Mouse (Mus musculus) layer of hippocampus, postnatal 36 days (tissue): ENCODE results near the gene Fxyd5. TPM values are rescaled to one million over a fixed set of nuclear protein-coding genes. Genes with fewer than 3 reads are reported as not detected.

Experiments used
- DNase-seq, 2 experiments: peaks; one replicate each; pipeline ENCODE4 v3.0.0; 2022
- total RNA-seq, 2 experiments: library from RNA; stranded (reverse); gene quantifications; 2 replicates each; pipeline ENCODE4 v1.2.3; 2021

The Fxyd5 gene
- total RNA-seq, 2 experiments from 2014 or later: 23.3 to 26.5 TPM

DNA sequence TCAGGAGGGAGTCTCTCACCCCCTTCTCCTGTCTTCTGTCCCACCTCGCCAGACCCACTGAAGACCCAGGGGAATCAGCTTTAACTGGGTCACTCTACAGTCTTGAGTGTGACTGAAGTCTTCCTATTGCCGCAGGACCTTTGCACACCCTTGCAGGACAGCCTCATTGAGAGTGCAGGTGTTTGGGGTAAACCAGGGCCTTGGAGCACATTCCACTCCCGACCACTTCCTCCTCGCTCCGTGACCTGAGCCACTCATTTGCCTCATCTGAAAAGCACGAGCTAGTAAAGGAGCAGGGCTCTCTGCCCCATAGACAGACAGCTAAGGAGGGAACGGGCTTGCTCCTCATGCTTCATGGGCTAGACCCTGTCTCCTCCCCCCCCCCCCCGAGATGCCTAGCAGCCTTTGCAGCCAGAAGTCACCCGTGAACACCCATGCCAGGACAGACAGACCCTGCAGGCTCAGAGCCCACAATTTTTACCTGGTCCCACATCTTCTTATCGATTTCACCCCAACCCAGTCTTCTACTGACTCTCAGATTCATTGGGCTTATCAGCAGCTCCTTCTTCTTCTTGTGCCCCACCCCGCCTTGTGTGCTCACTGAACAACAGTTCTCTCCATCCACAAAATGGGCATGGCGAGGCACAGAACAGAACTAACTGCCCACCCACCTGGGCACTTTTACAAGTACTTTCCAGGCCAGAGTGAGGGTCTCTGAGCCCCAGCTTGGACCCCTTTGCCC lies 1.8 kb downstream of the Fxyd5 start:
- DNase-seq: no peak

DNA sequence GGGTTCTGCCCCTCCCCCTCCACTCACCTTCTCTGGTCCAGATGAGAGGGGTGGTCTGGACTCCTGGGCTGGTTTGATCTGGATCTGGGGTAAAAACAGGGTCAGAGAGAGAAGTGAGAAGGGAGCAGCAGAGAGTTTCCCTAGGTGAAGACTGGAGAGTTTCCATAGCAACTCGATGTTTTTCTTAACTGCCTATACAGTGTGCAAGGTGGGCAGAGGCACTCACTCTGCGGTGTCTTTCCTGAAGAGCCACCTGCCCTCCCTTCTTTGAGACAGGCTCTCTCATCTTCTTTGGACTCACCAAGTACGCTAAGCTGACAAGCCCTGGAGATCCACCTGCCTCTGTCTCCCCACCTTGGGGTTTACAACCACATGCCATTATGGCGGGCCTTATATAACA lies 3.3 kb downstream of the Fxyd5 start:
- DNase-seq: no peak

DNA sequence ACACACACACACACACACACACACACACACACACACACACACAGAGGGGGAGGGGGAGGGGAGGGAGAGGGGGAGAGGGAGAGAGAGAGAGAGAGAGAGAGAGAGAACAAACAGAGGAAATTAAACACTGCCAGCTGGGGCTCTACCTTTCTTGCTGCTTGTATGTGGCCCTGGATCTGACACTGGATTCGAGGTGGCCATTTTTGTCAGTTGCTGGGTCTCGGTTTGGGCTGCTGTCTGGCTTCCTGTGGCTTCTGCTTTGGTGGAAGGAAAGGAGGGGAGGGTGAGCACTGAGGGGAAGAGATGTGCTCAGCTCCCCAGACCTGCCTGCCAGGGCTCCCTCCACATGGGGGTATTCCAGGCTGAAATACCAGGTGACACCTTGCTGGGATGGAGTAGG lies 4.6 kb downstream of the Fxyd5 start:
- DNase-seq: no peak

- no peak for DNase-seq
Measured at GRCm38 (mm10) chr7:31036917-31037316, 5.4 kb downstream of the Fxyd5 start.

GRCm38 (mm10) chr7:31035291-31035690 lies 7.0 kb downstream of the Fxyd5 start:
- DNase-seq: no peak

GRCm38 (mm10) chr7:31034789-31035188 lies 7.5 kb downstream of the Fxyd5 start:
- no peak for DNase-seq

DNA sequence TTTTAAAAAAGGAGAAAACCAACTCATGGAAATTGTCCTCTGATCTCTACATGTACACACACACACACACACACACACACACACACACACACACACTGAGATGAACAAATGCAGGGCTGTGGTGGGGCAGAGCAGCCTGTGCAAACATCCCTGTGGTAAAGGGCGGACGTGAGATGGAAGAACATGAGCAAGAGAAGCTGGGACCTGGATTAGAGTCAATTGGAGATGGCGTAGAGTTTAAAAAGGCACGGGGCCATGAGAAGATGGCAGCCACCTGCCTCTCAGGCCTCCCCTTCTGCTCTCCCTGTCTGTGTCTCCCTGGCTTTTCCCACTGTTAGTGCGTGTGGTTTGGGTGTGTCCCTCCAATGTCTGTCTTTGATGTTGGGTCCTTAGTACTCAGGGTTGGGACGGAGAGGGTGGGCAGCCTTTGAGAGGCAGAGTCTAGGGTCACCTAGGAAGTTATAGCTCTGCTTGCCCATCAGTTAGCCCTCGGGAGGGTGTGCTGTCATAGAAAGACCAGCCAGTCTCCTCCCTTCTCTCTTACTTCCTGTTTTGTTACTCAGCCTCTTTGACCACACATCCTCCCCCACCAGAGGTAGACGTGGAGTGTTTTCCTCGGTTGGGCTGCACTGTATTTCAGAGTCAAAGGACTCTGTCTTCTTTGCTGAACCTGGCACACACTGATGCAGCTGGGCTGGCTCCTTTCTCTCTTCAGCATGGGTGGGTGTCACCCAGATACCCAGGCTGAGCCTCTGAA lies 8.7 kb downstream of the Fxyd5 start:
- DNase-seq: no peak

DNA sequence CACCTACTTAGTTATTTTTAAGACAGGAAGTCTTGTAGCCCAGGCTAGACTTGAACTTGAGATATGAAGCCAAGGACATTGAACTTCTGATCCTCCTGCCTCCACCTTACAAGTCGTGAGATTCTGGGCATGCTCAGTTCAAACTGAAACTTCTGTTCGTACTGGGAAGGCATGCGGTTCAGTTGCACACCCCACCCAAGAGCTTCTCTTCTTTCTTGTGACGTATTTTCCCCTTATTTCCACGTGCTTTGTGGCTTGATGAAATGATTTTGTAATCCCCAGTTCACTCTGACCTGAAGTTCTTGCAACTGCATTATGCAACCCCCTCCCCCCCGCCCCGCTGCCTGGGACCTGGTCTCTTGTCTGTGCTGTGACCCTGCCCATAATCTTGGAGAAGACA lies 10.6 kb downstream of the Fxyd5 start:
- DNase-seq: no peak

GRCm38 (mm10) chr7:31030717-31031116 lies 11.6 kb downstream of the Fxyd5 start:
- DNase-seq: no peak

DNA sequence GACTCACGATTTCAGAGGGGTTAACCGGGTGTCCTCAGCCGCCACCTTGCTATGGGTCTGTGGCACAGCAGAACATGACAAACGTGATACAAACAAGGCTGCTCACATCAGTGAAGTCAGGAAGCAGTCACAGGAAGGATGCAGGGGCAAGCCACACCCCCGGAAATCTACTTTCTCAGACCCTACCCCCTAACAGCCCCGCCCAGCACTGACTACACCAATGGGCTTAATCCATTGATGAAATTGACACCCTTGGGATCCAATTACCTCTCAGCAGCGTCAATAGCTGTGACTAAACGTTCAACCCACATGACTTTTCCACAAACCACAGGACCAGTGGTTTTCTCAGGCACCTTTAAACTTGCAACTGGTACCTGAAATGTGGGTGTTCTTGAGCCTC lies 13.7 kb downstream of the Fxyd5 start:
- no peak for DNase-seq

DNA sequence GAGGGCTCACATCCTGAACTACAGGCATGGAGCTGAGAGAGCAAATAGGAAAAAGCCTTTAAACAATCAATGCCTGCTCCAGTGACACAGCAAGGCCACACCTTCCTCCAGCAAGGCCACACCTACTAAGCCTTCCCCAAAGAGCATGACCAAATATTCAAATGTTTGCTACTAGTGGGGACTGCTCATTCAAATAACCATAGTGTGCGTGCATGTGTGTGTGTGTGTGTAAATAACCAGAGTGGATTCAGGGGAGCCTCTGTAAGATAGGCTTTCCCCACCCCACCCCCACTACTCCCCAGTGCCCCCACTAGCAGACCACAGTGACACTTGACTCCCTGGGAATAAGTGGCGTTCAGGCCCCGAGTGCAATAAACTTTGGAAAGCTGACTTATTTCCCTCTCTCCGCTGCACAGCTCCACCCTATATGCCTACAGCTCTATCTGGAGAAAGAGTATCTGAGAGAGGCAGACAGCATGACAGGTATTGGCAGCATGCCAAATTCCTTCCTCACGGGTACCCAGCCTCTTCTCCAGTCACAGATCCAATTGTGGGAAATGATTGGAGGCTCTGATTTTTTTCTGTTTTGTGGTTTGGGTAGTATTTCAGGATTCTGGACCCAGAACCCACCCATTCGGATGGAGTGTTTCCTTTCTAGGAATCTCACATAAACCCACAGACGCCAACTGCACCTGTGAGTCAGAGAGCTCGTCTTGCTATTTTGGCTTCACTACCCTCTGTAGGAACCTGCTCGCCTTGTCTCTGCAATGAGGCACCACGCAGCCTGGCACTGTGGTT lies 25.0 kb downstream of the Fxyd5 start:
- peak in 1 of 2 experiments; percentile 16 for DNase-seq

GRCm38 (mm10) chr7:31012971-31013370 lies 29.3 kb downstream of the Fxyd5 start:
- DNase-seq: no peak

DNA sequence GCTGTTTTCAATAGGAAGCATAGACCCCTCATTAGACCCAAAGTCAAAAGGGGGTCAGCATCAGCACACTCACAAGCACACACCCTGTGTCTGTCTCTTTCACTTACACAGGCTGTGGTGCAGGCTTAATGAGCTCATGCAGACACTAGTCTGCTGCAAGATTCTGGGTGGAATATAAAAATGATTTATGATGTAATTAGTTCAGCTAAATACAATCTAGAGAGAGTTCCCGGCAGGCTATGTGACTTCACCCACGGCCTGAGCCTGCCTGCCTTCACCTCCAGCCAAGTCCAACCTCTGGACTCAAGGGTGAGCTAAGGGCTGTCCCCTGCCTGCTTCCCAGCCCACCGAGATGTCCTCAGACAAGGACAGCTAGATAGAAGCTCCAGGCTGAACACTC lies 33.4 kb downstream of the Fxyd5 start:
- no peak for DNase-seq

GRCm38 (mm10) chr7:31008175-31008574 lies 34.1 kb downstream of the Fxyd5 start:
- no peak for DNase-seq

- no peak for DNase-seq
Measured at GRCm38 (mm10) chr7:31007775-31008174, 34.5 kb downstream of the Fxyd5 start.

DNA sequence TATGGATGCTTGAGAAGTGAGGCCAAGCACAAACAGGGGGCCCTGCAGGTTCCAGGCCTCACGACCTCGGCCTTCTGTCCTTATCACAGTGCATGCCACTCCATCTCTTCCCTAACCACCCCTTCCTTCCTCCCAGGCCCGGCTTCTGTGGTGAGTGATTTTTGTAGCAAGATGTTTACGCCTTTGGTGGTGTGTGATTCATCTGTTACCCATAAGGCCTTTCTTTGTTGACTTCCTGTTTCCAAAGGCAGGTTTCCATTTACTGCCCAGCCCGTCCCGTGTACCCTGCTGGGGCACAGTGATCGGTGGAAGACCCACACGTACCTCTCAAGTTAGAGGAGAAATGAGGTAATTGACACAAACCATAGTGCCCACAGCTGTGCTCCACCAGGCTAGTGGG lies 39.6 kb downstream of the Fxyd5 start:
- no peak for DNase-seq

- no peak for DNase-seq
Measured at GRCm38 (mm10) chr7:31000505-31001020, 41.7 kb downstream of the Fxyd5 start.

DNA sequence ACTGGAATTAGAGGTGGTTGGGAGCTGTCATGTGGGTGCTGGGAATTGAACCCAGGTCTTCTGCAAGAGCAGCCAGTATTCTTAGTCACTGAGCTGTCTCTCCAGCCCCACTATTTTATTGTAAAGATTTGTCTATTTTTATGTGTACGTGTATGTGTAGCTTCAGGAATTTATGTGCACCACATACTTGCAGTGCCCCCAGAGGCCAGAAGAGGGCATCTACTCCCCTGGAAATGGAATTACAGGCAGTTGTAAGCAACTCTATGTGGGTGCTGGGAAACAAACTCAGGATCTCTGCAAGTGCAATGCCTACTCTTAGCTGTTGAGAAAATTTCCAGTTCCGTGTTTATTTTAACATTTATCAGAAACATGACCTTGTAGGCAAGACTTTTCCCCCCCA lies 45.8 kb downstream of the Fxyd5 start:
- DNase-seq: no peak

DNA sequence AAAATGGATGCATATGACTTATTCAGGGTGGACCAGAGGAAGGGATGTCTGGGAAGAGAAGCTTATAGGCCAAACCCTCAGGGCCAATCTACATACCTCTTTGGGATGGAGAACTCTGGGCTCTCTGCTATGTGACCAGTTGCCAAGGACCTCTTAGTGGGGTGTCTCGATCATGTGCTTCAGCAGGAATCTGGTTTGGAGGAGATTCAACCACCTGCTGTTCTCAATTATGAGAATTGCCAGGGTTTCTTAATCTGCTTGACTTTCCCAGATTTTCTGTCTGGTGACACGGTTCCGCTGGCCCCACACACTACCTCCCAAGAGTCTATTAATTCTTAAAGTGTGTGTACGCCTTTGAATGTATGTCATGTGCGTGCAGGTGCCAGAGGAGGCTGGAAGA lies 48.3 kb downstream of the Fxyd5 start:
- no peak for DNase-seq

DNA sequence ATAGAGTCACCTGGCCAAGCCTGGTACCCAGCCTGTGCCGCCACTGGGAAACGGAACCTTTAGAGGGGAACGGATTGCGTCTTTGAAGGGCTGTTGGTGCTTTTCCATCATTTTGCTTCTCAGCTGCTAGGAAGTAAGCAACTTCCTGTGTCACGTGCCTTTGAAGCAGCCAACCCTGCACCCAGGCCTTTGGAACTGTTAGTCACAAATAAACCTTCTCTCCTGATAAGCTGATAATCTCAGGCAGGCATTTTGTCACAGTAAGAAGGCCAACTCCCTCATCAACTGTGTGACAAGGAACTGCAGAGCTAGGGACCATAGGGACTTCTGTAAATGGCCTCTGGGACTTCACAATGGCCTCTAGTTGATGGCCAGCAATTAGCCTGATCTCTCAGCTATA lies 50.1 kb downstream of the Fxyd5 start:
- DNase-seq: no peak

DNA sequence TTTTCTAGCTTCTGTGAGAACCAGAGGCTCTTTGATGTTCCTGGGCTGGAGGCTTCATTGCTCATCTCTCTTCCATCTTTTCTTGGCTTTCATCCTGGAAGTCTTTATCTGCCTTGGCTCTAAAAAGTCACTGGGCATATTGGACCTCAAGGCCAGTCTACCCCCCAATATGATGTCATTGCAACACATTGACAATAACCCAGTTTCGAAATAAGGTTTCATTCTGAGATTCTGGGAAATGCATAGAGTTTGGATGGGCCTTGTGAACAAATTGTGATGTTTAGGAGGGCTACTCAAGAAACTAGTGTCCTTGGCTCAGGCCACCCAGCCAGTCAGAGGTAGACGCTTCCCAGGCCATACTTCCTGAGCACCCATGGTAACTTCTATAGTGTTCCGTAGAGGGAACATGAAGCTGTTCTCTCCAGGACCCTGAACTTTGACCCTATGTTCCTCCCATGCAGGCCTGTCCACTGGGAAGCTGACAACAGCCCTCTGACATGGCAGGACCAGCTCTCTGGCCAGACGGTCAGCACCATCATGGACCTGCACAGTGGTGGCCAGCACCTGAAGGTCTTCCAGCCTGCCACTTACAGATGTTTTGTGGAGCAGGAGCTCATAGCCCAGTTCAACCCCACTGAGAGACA lies 53.6 kb downstream of the Fxyd5 start:
- DNase-seq: no peak

- no peak for DNase-seq
Measured at GRCm38 (mm10) chr7:30985357-30985756, 56.9 kb downstream of the Fxyd5 start.
